Mouse (Mus musculus) hindbrain, embryonic 13.5 days (tissue): Measurements from ENCODE around the gene Ssu2. TPM values are rescaled to one million over a fixed set of nuclear protein-coding genes. Genes with fewer than 3 reads are reported as not detected.

ENCODE experiments used
- ATAC-seq: fragments of 200-750 bp; cut with Nextera tagmentation; 2 replicates; pipeline ENCODE4 v1.8.0; 2017; ENCODE audit warnings: moderate TSS enrichment; ENCODE audit not compliant: low FRiP score
- H3K27ac ChIP-seq: fragments of 300-500 bp; sonication (generic); 2 replicates; pipeline ENCODE4 v1.5.1; 2015; ENCODE audit warnings: inconsistent platforms, mild to moderate bottlenecking, moderate library complexity
- H3K27me3 ChIP-seq: fragments of 300-500 bp; sonication (generic); 2 replicates; pipeline ENCODE4 v1.6.1; 2015; ENCODE audit warnings: mild to moderate bottlenecking, inconsistent platforms
- H3K36me3 ChIP-seq: fragments of 300-500 bp; sonication (generic); 2 replicates; pipeline ENCODE4 v1.6.1; 2015; ENCODE audit warnings: mild to moderate bottlenecking, inconsistent platforms
- H3K4me1 ChIP-seq: fragments of 300-500 bp; sonication (generic); replicated peaks from 2 replicates; pipeline ENCODE4 v1.6.1; 2015; ENCODE audit warnings: inconsistent platforms
- H3K4me2 ChIP-seq: fragments of 300-500 bp; sonication (generic); 2 replicates; pipeline ENCODE4 v1.6.1; 2015; ENCODE audit warnings: inconsistent platforms, mild to moderate bottlenecking, moderate library complexity
- H3K4me3 ChIP-seq: fragments of 300-500 bp; sonication (generic); 2 replicates; pipeline ENCODE4 v1.5.1; 2015; ENCODE audit warnings: mild to moderate bottlenecking, inconsistent platforms
- H3K9ac ChIP-seq: fragments of 300-500 bp; sonication (generic); 2 replicates; pipeline ENCODE4 v1.6.1; 2015; ENCODE audit warnings: mild to moderate bottlenecking, inconsistent platforms
- H3K9me3 ChIP-seq: fragments of 300-500 bp; sonication (generic); 2 replicates; pipeline ENCODE4 v1.6.1; 2016; ENCODE audit warnings: inconsistent platforms
- WGBS: fragments of 180-500 bp; shearing (Covaris S2); methylation state at CpG from one replicate; pipeline ENCODE4 v1.1.7; 2015; 5-methylcytosine and 5-hydroxymethylcytosine counted together
- polyA plus RNA-seq: library from polyadenylated mRNA; unstranded; fragments of >200 nt; fragmentation: Nextera tagmentation; extraction: Ambion mirVana; gene quantifications from 2 replicates; pipeline ENCODE4 v1.2.1, GENCODE M21; 2015

Gene Ssu2
- not detected in 2 replicates for polyA plus RNA-seq

GRCm38 (mm10) chr6:112387947-112388346 is at the start of gene Ssu2:
Gene Ssu2, minus strand, starts transcription at chr6:112388023.
- 85% methylated on average over 9 of the region's 9 CpGs for WGBS

DNA sequence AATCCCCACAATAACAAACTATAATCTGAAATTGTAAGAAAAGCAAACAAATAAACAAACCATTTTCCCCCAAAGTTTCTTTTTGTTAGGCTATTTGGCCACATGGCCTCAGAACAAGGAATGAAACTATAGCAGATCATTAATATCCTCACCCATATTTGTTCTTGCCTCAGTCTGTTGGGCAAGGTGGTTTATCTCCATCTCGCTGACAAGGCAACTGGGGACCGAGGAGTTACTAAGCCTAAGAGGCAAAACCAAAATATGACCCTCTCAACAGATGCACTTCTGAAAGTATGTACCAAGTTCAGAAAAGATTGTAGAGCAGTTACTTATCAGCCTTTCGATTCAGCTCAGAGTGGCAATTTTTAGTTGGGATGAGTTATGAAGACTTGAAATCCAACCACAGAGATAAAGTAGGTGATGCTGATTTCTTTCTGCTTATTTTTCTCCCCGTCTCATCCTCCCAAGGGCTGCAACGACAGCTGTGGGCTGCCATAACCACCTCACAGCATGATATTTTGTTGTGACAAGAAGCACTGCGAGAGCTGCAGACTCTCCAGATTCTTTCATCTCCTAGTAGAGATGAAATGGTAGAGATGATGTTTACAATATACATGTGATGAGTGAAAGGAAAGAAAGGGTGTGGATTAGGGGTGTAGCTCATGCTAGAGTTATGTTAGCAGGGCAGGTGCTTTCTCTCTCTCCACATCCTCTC is 38.4 kb upstream of the Ssu2 start:
- H3K27ac ChIP-seq, result no peak overlapping the region
- WGBS, result 77% methylated on average over 6 of the region's 6 CpGs
- no peak overlapping the region for H3K4me2 ChIP-seq
- H3K36me3 ChIP-seq, result no peaks in the 10 kb centered on the region
- H3K4me1 ChIP-seq, result no peaks in the 10 kb centered on the region
- H3K9ac ChIP-seq, result no peak overlapping the region
- no peak overlapping the region for H3K4me3 ChIP-seq
- H3K9me3 ChIP-seq, result no peaks in the 10 kb centered on the region; the same call in 1 of the 2 replicates
- no peaks in the 10 kb centered on the region for H3K27me3 ChIP-seq
- ATAC-seq, result no peak

More at GRCm38 (mm10) chr6:112387947-112388346, at the start of gene Ssu2:
- Histone ChIP-seq H3K4me2 (no peak within 1 kb of the TSS), H3K36me3 (no peaks in the 10 kb centered on the region), H3K4me3 (no peak within 1 kb of the TSS), H3K27ac (no peak within 1 kb of the TSS), H3K9me3 (no peaks in the 10 kb centered on the region), H3K9ac (no peak within 1 kb of the TSS), H3K27me3 (no peaks in the 10 kb centered on the region), H3K4me1 (peaks cover 4% of the 10 kb centered on the region)
- no peak for ATAC-seq

GRCm38 (mm10) chr6:112423746-112424501 is 36.1 kb upstream of the Ssu2 start:
- Histone ChIP-seq H3K27ac (no peak overlapping the region), H3K36me3 (no peaks in the 10 kb centered on the region), H3K4me1 (no peaks in the 10 kb centered on the region), H3K4me3 (no peak overlapping the region), H3K4me2 (no peak overlapping the region), H3K9ac (no peak overlapping the region), H3K27me3 (no peaks in the 10 kb centered on the region), H3K9me3 (no peaks in the 10 kb centered on the region; the same call in 1 of the 2 replicates)
- WGBS, result 87% methylated on average over 8 of the region's 8 CpGs
- no peak for ATAC-seq

DNA sequence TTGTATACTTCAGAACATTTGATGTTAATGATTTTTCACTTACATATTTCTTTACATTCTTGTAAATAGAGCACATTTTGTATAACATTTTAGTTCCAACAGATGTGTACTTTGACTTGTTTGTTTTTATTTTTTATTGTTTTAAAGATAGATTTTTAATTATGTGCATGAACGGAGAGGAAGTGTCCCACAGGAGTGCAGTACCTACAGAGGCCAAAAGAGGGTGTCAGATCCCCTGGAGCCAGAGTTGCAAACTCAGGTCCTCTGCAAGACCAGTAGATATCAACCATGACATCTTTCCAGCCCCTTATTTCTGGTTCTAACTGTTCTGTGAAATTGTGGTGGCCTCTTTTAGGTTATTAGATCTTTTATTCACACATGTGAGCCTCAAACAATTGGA is 33.1 kb upstream of the Ssu2 start:
- H3K27me3 ChIP-seq, result no peaks in the 10 kb centered on the region
- ATAC-seq, result no peak
- H3K4me1 ChIP-seq, result no peaks in the 10 kb centered on the region
- H3K4me3 ChIP-seq, result no peak overlapping the region
- H3K9ac ChIP-seq, result no peak overlapping the region
- 98% methylated on average over 1 of the region's 1 CpGs for WGBS
- H3K4me2 ChIP-seq, result no peak overlapping the region
- H3K9me3 ChIP-seq, result no peaks in the 10 kb centered on the region; the same call in 1 of the 2 replicates
- H3K36me3 ChIP-seq, result no peaks in the 10 kb centered on the region
- no peak overlapping the region for H3K27ac ChIP-seq

DNA sequence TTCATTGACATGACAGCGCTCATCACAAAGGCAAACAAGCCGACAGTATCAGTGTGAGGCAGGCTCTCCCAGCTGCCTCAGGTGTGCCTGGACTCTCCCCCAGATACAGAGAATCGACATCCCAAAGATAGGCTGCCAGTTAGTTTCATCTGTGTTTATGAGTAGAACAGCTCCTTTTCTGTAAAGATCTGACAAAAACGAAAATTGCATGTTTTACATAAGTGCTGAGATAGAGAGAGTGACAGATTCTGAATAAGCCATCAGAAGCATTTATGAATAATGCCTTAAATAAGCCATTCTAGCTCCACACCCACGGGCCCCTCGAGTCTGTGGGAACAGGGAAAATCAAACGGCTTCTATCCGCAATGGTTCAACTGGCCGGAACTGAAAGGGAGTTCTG is 31.5 kb upstream of the Ssu2 start:
- Histone ChIP-seq H3K9ac (no peak overlapping the region), H3K4me2 (no peak overlapping the region), H3K27me3 (no peaks in the 10 kb centered on the region), H3K27ac (no peak overlapping the region), H3K4me1 (no peaks in the 10 kb centered on the region), H3K9me3 (no peaks in the 10 kb centered on the region; the same call in 1 of the 2 replicates), H3K36me3 (no peaks in the 10 kb centered on the region), H3K4me3 (no peak overlapping the region)
- 82% methylated on average over 9 of the region's 9 CpGs for WGBS
- ATAC-seq, result no peak

DNA sequence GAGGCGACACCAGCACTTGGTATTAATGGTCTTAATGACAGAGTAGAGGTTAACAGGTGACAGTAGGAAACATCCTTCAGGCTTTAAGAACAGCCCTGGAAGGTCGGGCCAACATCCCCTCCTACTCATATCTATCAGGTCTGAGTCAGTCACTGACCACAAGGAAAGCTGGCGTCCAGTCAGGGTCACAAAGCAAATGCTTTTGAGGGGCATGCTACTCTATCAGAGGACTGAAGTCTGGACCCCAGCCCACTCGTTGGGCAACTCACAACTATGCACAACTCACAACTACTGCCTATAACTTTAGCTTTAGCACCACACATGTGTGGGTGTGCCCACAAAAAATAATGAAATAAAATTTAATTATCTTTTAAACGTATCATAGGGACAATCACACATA is 16.3 kb upstream of the Ssu2 start:
- no peak overlapping the region for H3K4me3 ChIP-seq
- no peak for ATAC-seq
- WGBS, result 79% methylated on average over 5 of the region's 5 CpGs
- H3K9me3 ChIP-seq, result no peaks in the 10 kb centered on the region
- no peaks in the 10 kb centered on the region for H3K4me1 ChIP-seq
- H3K36me3 ChIP-seq, result no peaks in the 10 kb centered on the region
- H3K4me2 ChIP-seq, result no peak overlapping the region
- no peaks in the 10 kb centered on the region for H3K27me3 ChIP-seq
- H3K9ac ChIP-seq, result no peak overlapping the region
- H3K27ac ChIP-seq, result no peak overlapping the region

GRCm38 (mm10) chr6:112401953-112402683 is 14.3 kb upstream of the Ssu2 start:
- Histone ChIP-seq H3K9ac (no peak overlapping the region), H3K36me3 (no peaks in the 10 kb centered on the region), H3K27me3 (no peaks in the 10 kb centered on the region), H3K4me2 (no peak overlapping the region), H3K27ac (no peak overlapping the region), H3K4me1 (no peaks in the 10 kb centered on the region), H3K4me3 (no peak overlapping the region), H3K9me3 (no peaks in the 10 kb centered on the region)
- no peak for ATAC-seq
- 82% methylated on average over 12 of the region's 12 CpGs for WGBS

- Histone ChIP-seq H3K36me3 (no peaks in the 10 kb centered on the region), H3K4me2 (no peak overlapping the region), H3K9me3 (no peaks in the 10 kb centered on the region), H3K27me3 (no peaks in the 10 kb centered on the region), H3K4me1 (no peaks in the 10 kb centered on the region), H3K4me3 (no peak overlapping the region), H3K27ac (no peak overlapping the region), H3K9ac (no peak overlapping the region)
- no peak for ATAC-seq
- 83% methylated on average over 3 of the region's 3 CpGs for WGBS
Measured at GRCm38 (mm10) chr6:112397351-112397750, 9.5 kb upstream of the Ssu2 start.

DNA sequence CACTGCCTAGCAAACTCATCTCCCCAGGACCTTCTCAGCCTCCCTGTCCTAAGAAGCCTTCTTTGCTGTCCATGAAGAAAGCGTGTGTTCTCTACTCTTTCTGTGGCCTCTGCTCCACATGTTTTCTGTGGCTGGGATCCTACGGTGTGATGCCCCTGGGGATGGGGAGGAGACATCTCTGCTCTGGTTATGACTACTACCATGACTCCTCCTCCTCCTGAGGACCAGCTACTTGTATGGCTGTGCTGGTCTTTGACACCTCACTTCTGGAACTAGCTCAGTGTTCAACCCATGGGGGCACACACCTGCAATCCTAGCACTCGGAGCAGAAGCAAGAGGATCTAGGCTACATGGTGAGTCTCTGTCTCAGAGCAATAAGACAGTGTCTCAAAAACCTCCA is 8.5 kb upstream of the Ssu2 start:
- no peak overlapping the region for H3K27ac ChIP-seq
- WGBS, result 91% methylated on average over 3 of the region's 3 CpGs
- no peaks in the 10 kb centered on the region for H3K27me3 ChIP-seq
- H3K4me2 ChIP-seq, result no peak overlapping the region
- no peak for ATAC-seq
- no peak overlapping the region for H3K4me3 ChIP-seq
- no peak overlapping the region for H3K9ac ChIP-seq
- H3K9me3 ChIP-seq, result no peaks in the 10 kb centered on the region
- no peaks in the 10 kb centered on the region for H3K36me3 ChIP-seq
- H3K4me1 ChIP-seq, result no peaks in the 10 kb centered on the region

- peaks cover under 1% of the 10 kb centered on the region; the same call in 1 of the 2 replicates for H3K4me1 ChIP-seq
- WGBS, result 73% methylated on average over 3 of the region's 3 CpGs
- ATAC-seq, result no peak
- H3K27me3 ChIP-seq, result no peaks in the 10 kb centered on the region
- H3K4me3 ChIP-seq, result no peak overlapping the region
- H3K36me3 ChIP-seq, result no peaks in the 10 kb centered on the region
- H3K4me2 ChIP-seq, result no peak overlapping the region
- H3K27ac ChIP-seq, result no peak overlapping the region
- H3K9ac ChIP-seq, result no peak overlapping the region
- no peaks in the 10 kb centered on the region for H3K9me3 ChIP-seq
Measured at GRCm38 (mm10) chr6:112388385-112388784, 562 bp upstream of the Ssu2 start.

GRCm38 (mm10) chr6:112386260-112386659 is 1.6 kb downstream of the Ssu2 start:
- no peaks in the 10 kb centered on the region for H3K27me3 ChIP-seq
- H3K4me2 ChIP-seq, result no peak overlapping the region
- no peak overlapping the region for H3K9ac ChIP-seq
- H3K4me1 ChIP-seq, result peaks cover 5% of the 10 kb centered on the region
- no peak overlapping the region for H3K4me3 ChIP-seq
- no peaks in the 10 kb centered on the region for H3K9me3 ChIP-seq
- ATAC-seq, result no peak
- H3K36me3 ChIP-seq, result no peaks in the 10 kb centered on the region
- no peak overlapping the region for H3K27ac ChIP-seq
- WGBS, result 79% methylated on average over 2 of the region's 2 CpGs

- WGBS, result 77% methylated on average over 8 of the region's 8 CpGs
- Histone ChIP-seq H3K4me2 (no peak overlapping the region), H3K36me3 (no peaks in the 10 kb centered on the region), H3K27me3 (no peaks in the 10 kb centered on the region), H3K27ac (no peak overlapping the region), H3K9me3 (no peaks in the 10 kb centered on the region), H3K9ac (no peak overlapping the region), H3K4me1 (peaks cover 5% of the 10 kb centered on the region), H3K4me3 (no peak overlapping the region)
- peak; percentile 57 for ATAC-seq
Measured at GRCm38 (mm10) chr6:112382990-112383685, 4.7 kb downstream of the Ssu2 start.
